ENCODE assay signal across 8 mouse cellular contexts in genomic region chr13:97008266-97009153, GRCm38 (mm10). TPM values are rescaled to one million over a fixed set of nuclear protein-coding genes. Genes with fewer than 3 reads are reported as not detected.
DNase-seq lines count a peak whose midpoint lies in the region; ATAC-seq and TF ChIP-seq lines count a peak whose summit lies in the region.

No protein-coding gene starts in this region.

- intact Hi-C loops in left cerebral cortex, adult 2 months (cut with DNase I), result loop anchor here (2.0 to 10.0 kb wide), 3 partner anchors 76 to 326 kb away; no protein-coding TSS in a partner anchor

- ATAC-seq in cerebellum, adult (ENCODE audit: insufficient number of reproducible peaks, low FRiP score, low TSS enrichment), result peak; percentile 79; the same call in 1 of the 2 replicates
- peak; percentile 73 for ATAC-seq in hindbrain, embryonic 11.5 days (ENCODE audit: low FRiP score)

- no peaks in the 10 kb centered on the region for H3K36me3 ChIP-seq in hindbrain, embryonic 11.5 days (ENCODE audit: control insufficient read depth, insufficient read depth, low read length)
- H3K36me3 ChIP-seq in megakaryocyte, embryonic 14.5 days (replicated peaks; ENCODE audit: low read length), result no peaks in the 10 kb centered on the region
- no peaks in the 10 kb centered on the region for H3K36me3 ChIP-seq in splenic B cell, adult 2 months (ENCODE audit: control insufficient read depth, insufficient read depth, low read length, poor library complexity, severe bottlenecking)

- peak overlapping the region; percentile 52 for H3K27ac ChIP-seq in embryonic fibroblast, embryonic 13.5 days (ENCODE audit: insufficient read depth, low read length)
- 0 out of 2 replicates have a peak overlapping the region, but pooled peaks have one; percentile 2 for H3K27ac ChIP-seq in hindbrain, embryonic 11.5 days (ENCODE audit: low read depth, low read length)
- peak overlapping the region; percentile 84 for H3K27ac ChIP-seq in left cerebral cortex, adult 2 months

- 3% methylated on average over 19 of the region's 19 CpGs for WGBS in hindbrain, embryonic 11.5 days

- H3K9me3 ChIP-seq in hindbrain, embryonic 11.5 days (ENCODE audit: control insufficient read depth, low read length), result no peaks in the 10 kb centered on the region
- no peaks in the 10 kb centered on the region for H3K9me3 ChIP-seq in megakaryocyte, embryonic 14.5 days

- DNase-seq in cerebellum, adult 11-12 months, result no peak
- peak; percentile 35 for DNase-seq in ZHBTc4 (ENCODE audit: low read depth, low spot score)
- peak; percentile 71 for DNase-seq in hindbrain, embryonic 11.5 days (ENCODE audit: low spot score)
- peak; percentile 23 to 40 for DNase-seq in left cerebral cortex, adult 2 months (ENCODE audit: extremely low spot score in 1 of 2, low spot score in 2 of 2)
- DNase-seq in splenic B cell, adult 2 months (ENCODE audit: low read depth, low spot score), result peak; percentile 11

- peak overlapping the region; percentile 63 for H3K9ac ChIP-seq in hindbrain, embryonic 11.5 days (ENCODE audit: low read depth, low read length)

- no peaks in the 10 kb centered on the region for H3K4me1 ChIP-seq in embryonic fibroblast, embryonic 13.5 days (ENCODE audit: control insufficient read depth, insufficient read depth, low read length)
- no peaks in the 10 kb centered on the region for H3K4me1 ChIP-seq in hindbrain, embryonic 11.5 days (replicated peaks; ENCODE audit: control insufficient read depth, insufficient read depth, low read length)
- H3K4me1 ChIP-seq in megakaryocyte, embryonic 14.5 days, result peaks cover 17% of the 10 kb centered on the region

- H3K4me3 ChIP-seq in embryonic fibroblast, embryonic 13.5 days (ENCODE audit: insufficient read depth, low read length), result peak overlapping the region; percentile 28
- H3K4me3 ChIP-seq in hindbrain, embryonic 11.5 days (ENCODE audit: low read depth, low read length), result peak overlapping the region; percentile 33
- H3K4me3 ChIP-seq in left cerebral cortex, adult 2 months, result peak overlapping the region; percentile 44
- peak overlapping the region; percentile 87 for H3K4me3 ChIP-seq in megakaryocyte, embryonic 14.5 days (replicated peaks)

- TF ChIP-seq POLR2A in embryonic fibroblast, embryonic 13.5 days (IDR thresholded peaks at IDR 0.05; ENCODE audit: low read depth, low read length), result no peak

- no peak for TF ChIP-seq CTCF in embryonic fibroblast, embryonic 13.5 days (IDR thresholded peaks at IDR 0.05; ENCODE audit: borderline replicate concordance, insufficient read depth, low read length)
- peak; percentile 57 for TF ChIP-seq CTCF in left cerebral cortex, adult 2 months (IDR thresholded peaks at IDR 0.05)

- peak overlapping the region; percentile 59 for H3K4me2 ChIP-seq in hindbrain, embryonic 11.5 days (replicated peaks; ENCODE audit: low read depth, low read length)

- H3K27me3 ChIP-seq in hindbrain, embryonic 11.5 days (ENCODE audit: control insufficient read depth, insufficient read depth, low read length), result no peaks in the 10 kb centered on the region
- H3K27me3 ChIP-seq in megakaryocyte, embryonic 14.5 days (replicated peaks), result peaks cover 41% of the 10 kb centered on the region
- H3K27me3 ChIP-seq in splenic B cell, adult 2 months (ENCODE audit: control insufficient read depth, insufficient read depth, low read length, poor library complexity, severe bottlenecking), result no peaks in the 10 kb centered on the region; the same call in 1 of the 2 replicates

RNA-seq across cellular contexts. Expression of gene 1700029F12Rik, which starts 25.7 kb away (rescaled TPM):
- polyA plus RNA-seq in embryonic fibroblast, embryonic 13.5 days (2011; ENCODE audit: insufficient read length, low read depth, missing spikeins), result not detected in 2 replicates
- not detected in 2 replicates for polyA plus RNA-seq in hindbrain, embryonic 11.5 days (2014; fragmentation: Nextera tagmentation; extraction: Ambion mirVana)
- not detected for total RNA-seq in left cerebral cortex, adult 2 months (2021)
- not detected in 2 replicates for polyA plus RNA-seq in megakaryocyte, embryonic 14.5 days (2012; ENCODE audit: insufficient read depth, low replicate concordance)

RNA-seq across cellular contexts. Expression of gene Fam169a, which starts 58.6 kb away (rescaled TPM):
- polyA plus RNA-seq in embryonic fibroblast, embryonic 13.5 days (2011; ENCODE audit: insufficient read length, low read depth, missing spikeins), result not detected in 2 replicates
- polyA plus RNA-seq in hindbrain, embryonic 11.5 days (2014; fragmentation: Nextera tagmentation; extraction: Ambion mirVana), result 10.9 and 12.2 TPM in 2 replicates
- total RNA-seq in left cerebral cortex, adult 2 months (2021), result 10 to 100 TPM; 46.2 to 48.1 TPM
- 0.25 TPM in 1 of 2 replicates, not detected in the other for polyA plus RNA-seq in megakaryocyte, embryonic 14.5 days (2012; ENCODE audit: insufficient read depth, low replicate concordance)

Comparison
In these comparisons a context has a peak if more than half of its experiments do, and no peak if none do; other contexts are left out.
1. H3K27ac ChIP-seq: peak in every context shown above with its lines; median percentile 84 in left cerebral cortex, adult 2 months; 52 in embryonic fibroblast, embryonic 13.5 days; 2 in hindbrain, embryonic 11.5 days.
2. H3K4me3 ChIP-seq: peak in every context shown above with its lines; median percentile 87 in megakaryocyte, embryonic 14.5 days; 44 in left cerebral cortex, adult 2 months; 33 in hindbrain, embryonic 11.5 days; 28 in embryonic fibroblast, embryonic 13.5 days.